In genomic region chr11:102284501-102285094, GRCm38 (mm10) we compare ENCODE assay signal across 8 mouse cellular contexts. TPM values are rescaled to one million over a fixed set of nuclear protein-coding genes. Genes with fewer than 3 reads are reported as not detected.
DNase-seq lines count a peak whose midpoint lies in the region; ATAC-seq and TF ChIP-seq lines count a peak whose summit lies in the region.

Gene Tmub2 (plus strand): TSS chr11:102284931.

- H3K27me3 ChIP-seq in kidney, embryonic 14.5 days (ENCODE audit: control insufficient read depth, insufficient read depth, low read length), result no peaks in the 10 kb centered on the region
- H3K27me3 ChIP-seq in limb, embryonic 15.5 days, result no peaks in the 10 kb centered on the region

- peaks cover 25% of the 10 kb centered on the region for H3K36me3 ChIP-seq in kidney, embryonic 14.5 days (ENCODE audit: control insufficient read depth, insufficient read depth, low read length)
- H3K36me3 ChIP-seq in limb, embryonic 15.5 days, result peaks cover 25% of the 10 kb centered on the region

- peak within 1 kb of the TSS; percentile 91 for H3K27ac ChIP-seq in bone marrow macrophage, adult 2 months (ENCODE audit: insufficient read depth, low read depth, low read length)
- H3K27ac ChIP-seq in embryonic fibroblast, embryonic 13.5 days (ENCODE audit: insufficient read depth, low read length), result peak within 1 kb of the TSS; percentile 81
- peak within 1 kb of the TSS; percentile 79; the same call in 1 of the 2 replicates for H3K27ac ChIP-seq in kidney, embryonic 14.5 days (ENCODE audit: low read depth, low read length)
- peak within 1 kb of the TSS; percentile 86 for H3K27ac ChIP-seq in limb, embryonic 15.5 days

- under 1% methylated on average over 32 of the region's 32 CpGs for WGBS in kidney, embryonic 14.5 days
- under 1% methylated on average over 32 of the region's 32 CpGs for WGBS in limb, embryonic 15.5 days

- H3K4me2 ChIP-seq in kidney, embryonic 14.5 days (replicated peaks; ENCODE audit: low read depth, low read length), result peak within 1 kb of the TSS; percentile 57
- H3K4me2 ChIP-seq in limb, embryonic 15.5 days, result peak within 1 kb of the TSS; percentile 70

- no peak for TF ChIP-seq CTCF in bone marrow macrophage, adult 2 months (IDR thresholded peaks at IDR 0.05; ENCODE audit: low read depth, low read length)
- TF ChIP-seq CTCF in embryonic fibroblast, embryonic 13.5 days (IDR thresholded peaks at IDR 0.05; ENCODE audit: borderline replicate concordance, insufficient read depth, low read length), result no peak

- peaks cover 7% of the 10 kb centered on the region; the same call in 1 of the 2 replicates for H3K4me1 ChIP-seq in bone marrow macrophage, adult 2 months (ENCODE audit: control insufficient read depth, insufficient read depth, low read length)
- peaks cover 2% of the 10 kb centered on the region; the same call in 1 of the 2 replicates for H3K4me1 ChIP-seq in embryonic fibroblast, embryonic 13.5 days (ENCODE audit: control insufficient read depth, insufficient read depth, low read length)
- H3K4me1 ChIP-seq in kidney, embryonic 14.5 days (ENCODE audit: control insufficient read depth, insufficient read depth, low read length), result peaks cover 6% of the 10 kb centered on the region; the same call in 1 of the 2 replicates
- H3K4me1 ChIP-seq in limb, embryonic 15.5 days, result peaks cover 16% of the 10 kb centered on the region

- DNase-seq in A20 (ENCODE audit: low read depth, low spot score), result peak; percentile 100
- DNase-seq in heart, adult 9 months (ENCODE audit: low spot score in 2 of 2), result peak; percentile 96 to 98
- peak; percentile 91 to 94 for DNase-seq in monocyte, adult 2 months (ENCODE audit: low read depth in 1 of 2, low spot score in 2 of 2)
- peak; percentile 97 to 99 for DNase-seq in spleen, postnatal 36 days (ENCODE audit: low spot score in 2 of 2)

- peak; percentile 87 for ATAC-seq in kidney, embryonic 14.5 days (ENCODE audit: low FRiP score, low TSS enrichment)
- ATAC-seq in limb, embryonic 15.5 days (ENCODE audit: insufficient number of reproducible peaks, low FRiP score, low TSS enrichment, low read depth), result peak; percentile 90

- H3K9ac ChIP-seq in kidney, embryonic 14.5 days (ENCODE audit: low read depth, low read length), result peak within 1 kb of the TSS; percentile 72
- H3K9ac ChIP-seq in limb, embryonic 15.5 days, result peak within 1 kb of the TSS; percentile 81

- TF ChIP-seq POLR2A in bone marrow macrophage, adult 2 months (IDR thresholded peaks at IDR 0.05; ENCODE audit: borderline replicate concordance, low read depth, low read length), result no peak
- peak; percentile 57 for TF ChIP-seq POLR2A in embryonic fibroblast, embryonic 13.5 days (IDR thresholded peaks at IDR 0.05; ENCODE audit: low read depth, low read length)

- no peaks in the 10 kb centered on the region for H3K9me3 ChIP-seq in kidney, embryonic 14.5 days (ENCODE audit: control insufficient read depth, low read length)
- H3K9me3 ChIP-seq in limb, embryonic 15.5 days, result no peaks in the 10 kb centered on the region

- H3K4me3 ChIP-seq in bone marrow macrophage, adult 2 months (ENCODE audit: insufficient read depth, low read length), result peak within 1 kb of the TSS; percentile 94
- peak within 1 kb of the TSS; percentile 82 for H3K4me3 ChIP-seq in embryonic fibroblast, embryonic 13.5 days (ENCODE audit: insufficient read depth, low read length)
- H3K4me3 ChIP-seq in kidney, embryonic 14.5 days (ENCODE audit: low read length), result peak within 1 kb of the TSS; percentile 79
- H3K4me3 ChIP-seq in limb, embryonic 15.5 days, result peak within 1 kb of the TSS; percentile 69

RNA-seq across cellular contexts. Expression of gene Tmub2, which starts in this region (rescaled TPM):
- polyA plus RNA-seq in bone marrow macrophage, adult 2 months (2012; ENCODE audit: insufficient read depth, insufficient read length, missing spikeins), result 50.6 and 62.2 TPM in 2 replicates
- 37.7 and 44.6 TPM in 2 replicates for polyA plus RNA-seq in embryonic fibroblast, embryonic 13.5 days (2011; ENCODE audit: insufficient read length, low read depth, missing spikeins)
- polyA plus RNA-seq in kidney, embryonic 14.5 days (2014; fragmentation: Nextera tagmentation; extraction: Ambion mirVana), result 41.6 and 54.2 TPM in 2 replicates
- 53.4 and 53.9 TPM in 2 replicates for polyA plus RNA-seq in limb, embryonic 15.5 days (2015; fragmentation: Nextera tagmentation; extraction: Ambion mirVana)

Comparison
In these comparisons a context has a peak if more than half of its experiments do, and no peak if none do; other contexts are left out.
1. Peak in every context shown above with its lines: DNase-seq, ATAC-seq, H3K4me3 ChIP-seq and H3K27ac ChIP-seq.